Mouse (Mus musculus): Measurements from ENCODE around the gene Ifitm2. TPM values are rescaled to one million over a fixed set of nuclear protein-coding genes. Genes with fewer than 3 reads are reported as not detected.
A peak's percentile ranks its signal among the peaks of the same experiment; 100 is the strongest.

Ifitm2 gene
- polyA plus RNA-seq, 1 experiment from 2014 or later = 571 TPM

GRCm38 (mm10) chr7:140921225-140921975 is 34.4 kb downstream of the Ifitm2 start:
- Histone ChIP-seq H3K4me3 (ENCODE audit: low read length) (no peak overlapping the region), H3K9me3 (replicated peaks; ENCODE audit: control insufficient read depth, low read length) (no peaks in the 10 kb centered on the region), H3K4me2 (ENCODE audit: low read depth, low read length) (peak overlapping the region; percentile 67; the same call in 1 of the 2 replicates), H3K4me1 (ENCODE audit: control insufficient read depth, insufficient read depth, low read length) (peaks cover 9% of the 10 kb centered on the region), H3K27ac (ENCODE audit: low read length) (no peak overlapping the region), H3K27me3 (ENCODE audit: control insufficient read depth, insufficient read depth, low read length) (peaks cover 63% of the 10 kb centered on the region), H3K36me3 (ENCODE audit: control insufficient read depth, insufficient read depth) (no peaks in the 10 kb centered on the region), H3K9ac (ENCODE audit: low read length) (no peak overlapping the region)
- WGBS = 23% methylated on average over 22 of the region's 22 CpGs
- ATAC-seq (replicated peaks; ENCODE audit: extremely low read depth, insufficient read depth, low FRiP score) = no peak

- H3K4me1 ChIP-seq (ENCODE audit: control insufficient read depth, insufficient read depth, low read length) = peaks cover 9% of the 10 kb centered on the region
- no peak for ATAC-seq (replicated peaks; ENCODE audit: extremely low read depth, insufficient read depth, low FRiP score)
- H3K27me3 ChIP-seq (ENCODE audit: control insufficient read depth, insufficient read depth, low read length) = peaks cover 63% of the 10 kb centered on the region
- no peak within 1 kb of the TSS for H3K9ac ChIP-seq (ENCODE audit: low read length)
- H3K9me3 ChIP-seq (replicated peaks; ENCODE audit: control insufficient read depth, low read length) = no peaks in the 10 kb centered on the region
- 66% methylated on average over 8 of the region's 8 CpGs for WGBS
- H3K4me2 ChIP-seq (ENCODE audit: low read depth, low read length) = no peak within 1 kb of the TSS
- no peaks in the 10 kb centered on the region for H3K36me3 ChIP-seq (ENCODE audit: control insufficient read depth, insufficient read depth)
- H3K4me3 ChIP-seq (ENCODE audit: low read length) = no peak within 1 kb of the TSS
- no peak within 1 kb of the TSS for H3K27ac ChIP-seq (ENCODE audit: low read length)
Measured at GRCm38 (mm10) chr7:140920418-140921029, 35.3 kb downstream of the Ifitm2 start, which contains the start of gene Nlrp6. Gene Nlrp6, plus strand, starts transcription at chr7:140920902.

- Histone ChIP-seq H3K4me1 (ENCODE audit: control insufficient read depth, insufficient read depth, low read length) (peaks cover 9% of the 10 kb centered on the region), H3K4me2 (ENCODE audit: low read depth, low read length) (no peak overlapping the region), H3K9me3 (replicated peaks; ENCODE audit: control insufficient read depth, low read length) (no peaks in the 10 kb centered on the region), H3K9ac (ENCODE audit: low read length) (no peak overlapping the region), H3K36me3 (ENCODE audit: control insufficient read depth, insufficient read depth) (no peaks in the 10 kb centered on the region), H3K4me3 (ENCODE audit: low read length) (no peak overlapping the region), H3K27me3 (ENCODE audit: control insufficient read depth, insufficient read depth, low read length) (peaks cover 59% of the 10 kb centered on the region), H3K27ac (ENCODE audit: low read length) (no peak overlapping the region)
- ATAC-seq (replicated peaks; ENCODE audit: extremely low read depth, insufficient read depth, low FRiP score) = no peak
- 35% methylated on average over 4 of the region's 4 CpGs for WGBS
Measured at GRCm38 (mm10) chr7:140919911-140920310, 35.9 kb downstream of the Ifitm2 start.

- no peak overlapping the region for H3K9ac ChIP-seq (ENCODE audit: low read length)
- H3K4me1 ChIP-seq (ENCODE audit: control insufficient read depth, insufficient read depth, low read length) = no peaks in the 10 kb centered on the region
- 0 out of 2 replicates have a peak, but pooled peaks cover 4% of the 10 kb centered on the region for H3K27me3 ChIP-seq (ENCODE audit: control insufficient read depth, insufficient read depth, low read length)
- no peak overlapping the region for H3K4me3 ChIP-seq (ENCODE audit: low read length)
- no peaks in the 10 kb centered on the region for H3K9me3 ChIP-seq (replicated peaks; ENCODE audit: control insufficient read depth, low read length)
- ATAC-seq (replicated peaks; ENCODE audit: extremely low read depth, insufficient read depth, low FRiP score) = no peak
- 79% methylated on average over 8 of the region's 8 CpGs for WGBS
- H3K36me3 ChIP-seq (ENCODE audit: control insufficient read depth, insufficient read depth) = no peaks in the 10 kb centered on the region
- H3K27ac ChIP-seq (ENCODE audit: low read length) = no peak overlapping the region
- H3K4me2 ChIP-seq (ENCODE audit: low read depth, low read length) = no peak overlapping the region
Measured at GRCm38 (mm10) chr7:140914031-140914690, 41.6 kb downstream of the Ifitm2 start.

GRCm38 (mm10) chr7:140912846-140913482 is 42.8 kb downstream of the Ifitm2 start:
- WGBS = 64% methylated on average over 5 of the region's 5 CpGs
- H3K4me1 ChIP-seq (ENCODE audit: control insufficient read depth, insufficient read depth, low read length) = no peaks in the 10 kb centered on the region
- ATAC-seq (replicated peaks; ENCODE audit: extremely low read depth, insufficient read depth, low FRiP score) = no peak
- H3K9me3 ChIP-seq (replicated peaks; ENCODE audit: control insufficient read depth, low read length) = no peaks in the 10 kb centered on the region
- H3K27ac ChIP-seq (ENCODE audit: low read length) = no peak overlapping the region
- no peaks in the 10 kb centered on the region for H3K27me3 ChIP-seq (ENCODE audit: control insufficient read depth, insufficient read depth, low read length)
- H3K4me3 ChIP-seq (ENCODE audit: low read length) = no peak overlapping the region
- H3K36me3 ChIP-seq (ENCODE audit: control insufficient read depth, insufficient read depth) = no peaks in the 10 kb centered on the region
- H3K4me2 ChIP-seq (ENCODE audit: low read depth, low read length) = no peak overlapping the region
- no peak overlapping the region for H3K9ac ChIP-seq (ENCODE audit: low read length)

GRCm38 (mm10) chr7:140912293-140912692 is 43.5 kb downstream of the Ifitm2 start:
- 47% methylated on average over 3 of the region's 3 CpGs for WGBS
- Histone ChIP-seq H3K9me3 (replicated peaks; ENCODE audit: control insufficient read depth, low read length) (no peaks in the 10 kb centered on the region), H3K4me1 (ENCODE audit: control insufficient read depth, insufficient read depth, low read length) (no peaks in the 10 kb centered on the region), H3K27ac (ENCODE audit: low read length) (no peak overlapping the region), H3K9ac (ENCODE audit: low read length) (no peak overlapping the region), H3K4me2 (ENCODE audit: low read depth, low read length) (no peak overlapping the region), H3K4me3 (ENCODE audit: low read length) (no peak overlapping the region), H3K36me3 (ENCODE audit: control insufficient read depth, insufficient read depth) (no peaks in the 10 kb centered on the region), H3K27me3 (ENCODE audit: control insufficient read depth, insufficient read depth, low read length) (no peaks in the 10 kb centered on the region)
- no peak for ATAC-seq (replicated peaks; ENCODE audit: extremely low read depth, insufficient read depth, low FRiP score)

- H3K9me3 ChIP-seq (replicated peaks; ENCODE audit: control insufficient read depth, low read length) = no peaks in the 10 kb centered on the region
- 2% methylated on average over 19 of the region's 19 CpGs for WGBS
- peak overlapping the region; percentile 83 for H3K4me2 ChIP-seq (ENCODE audit: low read depth, low read length)
- peak; percentile 87 for ATAC-seq (replicated peaks; ENCODE audit: extremely low read depth, insufficient read depth, low FRiP score)
- H3K4me3 ChIP-seq (ENCODE audit: low read length) = peak overlapping the region; percentile 54
- no peaks in the 10 kb centered on the region for H3K4me1 ChIP-seq (ENCODE audit: control insufficient read depth, insufficient read depth, low read length)
- peak overlapping the region; percentile 68 for H3K9ac ChIP-seq (ENCODE audit: low read length)
- no peak overlapping the region for H3K27ac ChIP-seq (ENCODE audit: low read length)
- H3K36me3 ChIP-seq (ENCODE audit: control insufficient read depth, insufficient read depth) = no peaks in the 10 kb centered on the region
- H3K27me3 ChIP-seq (ENCODE audit: control insufficient read depth, insufficient read depth, low read length) = no peaks in the 10 kb centered on the region
Measured at GRCm38 (mm10) chr7:140908634-140909107, 47.1 kb downstream of the Ifitm2 start.

- Histone ChIP-seq H3K36me3 (ENCODE audit: control insufficient read depth, insufficient read depth) (no peaks in the 10 kb centered on the region), H3K9ac (ENCODE audit: low read length) (no peak overlapping the region), H3K4me2 (ENCODE audit: low read depth, low read length) (no peak overlapping the region), H3K4me3 (ENCODE audit: low read length) (no peak overlapping the region), H3K27ac (ENCODE audit: low read length) (no peak overlapping the region), H3K4me1 (ENCODE audit: control insufficient read depth, insufficient read depth, low read length) (no peaks in the 10 kb centered on the region), H3K9me3 (replicated peaks; ENCODE audit: control insufficient read depth, low read length) (no peaks in the 10 kb centered on the region), H3K27me3 (ENCODE audit: control insufficient read depth, insufficient read depth, low read length) (no peaks in the 10 kb centered on the region)
- WGBS = 45% methylated on average over 7 of the region's 7 CpGs
- ATAC-seq (replicated peaks; ENCODE audit: extremely low read depth, insufficient read depth, low FRiP score) = no peak
Measured at GRCm38 (mm10) chr7:140908181-140908580, 47.6 kb downstream of the Ifitm2 start.

All from heart, embryonic 16.5 days (tissue).